Mouse (Mus musculus) Patski (cell line): ENCODE data around the gene Mgst3. TPM values are rescaled to one million over a fixed set of nuclear protein-coding genes. Genes with fewer than 3 reads are reported as not detected.

ENCODE experiments used
- ATAC-seq: fragments of 100-300 bp; one replicate; pipeline ENCODE4 v1.8.0; 2021
- CTCF ChIA-PET: fragments of 350-600 bp; sonication (Branson Sonifier 250); formaldehyde crosslinking; loops from one replicate; lab custom pipeline; 2022; ENCODE audit warnings: inconsistent platforms; lab: Charles Lee
- POLR2A ChIA-PET: fragments of 350-600 bp; sonication (Branson Sonifier 250); formaldehyde crosslinking; loops from one replicate; lab custom pipeline; 2022; ENCODE audit warnings: antibody characterized with exemption, inconsistent platforms; lab: Charles Lee
- DNase-seq: peaks from one replicate; pipeline ENCODE4 v3.0.0-alpha.2; 2011; ENCODE audit warnings: low read depth, low spot score
- H3K27me3 ChIP-seq: fragments of 371-371 bp; one replicate; pipeline ENCODE4 v1.5.1; 2021
- CTCF ChIP-seq: fragments of 100-300 bp; IDR thresholded peaks from one replicate; pipeline ENCODE4 v1.5.1; 2021
- in situ Hi-C: fragments of 300-500 bp; cut with MboI; formaldehyde crosslinking; loops from 3 replicates; pipeline ENCODE4 v1.11.1; 2018; ENCODE audit warnings: low pct_unique_long_range_greater_than_20kb, mixed read lengths
- polyA plus RNA-seq: library from polyadenylated mRNA; unstranded; gene quantifications from one replicate; pipeline ENCODE4 v1.2.3, GENCODE M21; 2021

Mgst3 gene
- polyA plus RNA-seq, 1 experiment from 2014 or later, result 54.7 TPM

- ATAC-seq, result no peak
- ChIA-PET CTCF (interaction anchor here (1.4 kb wide), 1 partner anchor 14 kb away, joined by 4 read pairs; no protein-coding TSS in a partner anchor), POLR2A (no interaction called here)
- no peaks in the 10 kb centered on the region for H3K27me3 ChIP-seq
- in situ Hi-C loops, result no loop called here
- no peak for TF ChIP-seq CTCF
- no peak for DNase-seq
These were observed 13.4 kb downstream of the Mgst3 start for GRCm38 (mm10) chr1:167380223-167380622.

GRCm38 (mm10) chr1:167379751-167380150 lies 13.9 kb downstream of the Mgst3 start:
- CTCF ChIA-PET, result interaction anchor here (1.3 to 1.4 kb wide), 2 partner anchors 15 to 42 kb away, joined by 3 to 4 read pairs; no protein-coding TSS in a partner anchor
- in situ Hi-C loops, result no loop called here
- TF ChIP-seq CTCF, result no peak
- no peak for ATAC-seq
- H3K27me3 ChIP-seq, result no peaks in the 10 kb centered on the region
- POLR2A ChIA-PET, result no interaction called here
- DNase-seq, result no peak

GRCm38 (mm10) chr1:167378019-167378418 lies 15.6 kb downstream of the Mgst3 start:
- in situ Hi-C loops, result no loop called here
- DNase-seq, result no peak
- TF ChIP-seq CTCF, result no peak
- ChIA-PET POLR2A (no interaction called here), CTCF (interaction anchor here (0.9 kb wide), 1 partner anchor 17 kb away, joined by 4 read pairs; no protein-coding TSS in a partner anchor)
- no peaks in the 10 kb centered on the region for H3K27me3 ChIP-seq
- ATAC-seq, result no peak

GRCm38 (mm10) chr1:167374942-167375341 lies 18.7 kb downstream of the Mgst3 start:
- no peaks in the 10 kb centered on the region for H3K27me3 ChIP-seq
- DNase-seq, result no peak
- CTCF ChIA-PET, result interaction anchor here (1.9 kb wide), 1 partner anchor 19 kb away, joined by 8 read pairs; the partner anchor contains the start of gene Mgst3
- no peak for ATAC-seq
- in situ Hi-C loops, result no loop called here
- POLR2A ChIA-PET, result no interaction called here
- TF ChIP-seq CTCF, result no peak

GRCm38 (mm10) chr1:167374003-167374784 lies 19.4 kb downstream of the Mgst3 start:
- no peak for ATAC-seq
- TF ChIP-seq CTCF, result no peak
- no peaks in the 10 kb centered on the region for H3K27me3 ChIP-seq
- ChIA-PET CTCF (interaction anchor here (1.0 to 1.9 kb wide), 3 partner anchors 8 to 20 kb away, joined by 3 to 8 read pairs (median 5); partner anchors contain the start of gene Mgst3), POLR2A (no interaction called here)
- DNase-seq, result no peak
- in situ Hi-C loops, result no loop called here

GRCm38 (mm10) chr1:167372739-167373138 lies 20.9 kb downstream of the Mgst3 start:
- no peak for DNase-seq
- POLR2A ChIA-PET, result no interaction called here
- H3K27me3 ChIP-seq, result no peaks in the 10 kb centered on the region
- TF ChIP-seq CTCF, result no peak
- CTCF ChIA-PET, result interaction anchor here (1.3 to 1.9 kb wide), 3 partner anchors 15 to 21 kb away, joined by 3 to 8 read pairs (median 5); partner anchors contain the start of gene Mgst3
- in situ Hi-C loops, result no loop called here
- no peak for ATAC-seq

GRCm38 (mm10) chr1:167369905-167370304 lies 23.7 kb downstream of the Mgst3 start:
- ATAC-seq (peak; percentile 96), DNase-seq (peak; percentile 46)
- in situ Hi-C loops, result no loop called here
- no peaks in the 10 kb centered on the region for H3K27me3 ChIP-seq
- ChIA-PET CTCF (interaction anchor here (0.8 to 4.0 kb wide), 10 partner anchors 9 to 275 kb away, joined by 3 to 40 read pairs (median 5); partner anchors contain the start of gene Mgst3), POLR2A (interaction anchor here (1.6 kb wide), 1 partner anchor 19 kb away, joined by 5 read pairs; no protein-coding TSS in a partner anchor)
- peak; percentile 99 for TF ChIP-seq CTCF

- H3K27me3 ChIP-seq, result no peaks in the 10 kb centered on the region
- DNase-seq, result no peak
- TF ChIP-seq CTCF, result no peak
- ChIA-PET POLR2A (no interaction called here), CTCF (interaction anchor here (0.7 to 4.0 kb wide), 4 partner anchors 8 to 26 kb away, joined by 3 to 40 read pairs (median 3); partner anchors contain the start of gene Mgst3)
- no peak for ATAC-seq
- in situ Hi-C loops, result no loop called here
These were observed 25.1 kb downstream of the Mgst3 start for GRCm38 (mm10) chr1:167368513-167368912.

- CTCF ChIA-PET, result interaction anchor here (0.7 to 4.0 kb wide), 6 partner anchors 14 to 121 kb away, joined by 3 to 40 read pairs (median 3); partner anchors contain the start of gene Mgst3
- ATAC-seq (no peak), DNase-seq (no peak)
- no peak for TF ChIP-seq CTCF
- no peaks in the 10 kb centered on the region for H3K27me3 ChIP-seq
- in situ Hi-C loops, result no loop called here
- POLR2A ChIA-PET, result no interaction called here
These were observed 25.6 kb downstream of the Mgst3 start for GRCm38 (mm10) chr1:167368018-167368417.

- POLR2A ChIA-PET, result no interaction called here
- ATAC-seq, result no peak
- TF ChIP-seq CTCF, result no peak
- CTCF ChIA-PET, result interaction anchor here (1.4 to 1.6 kb wide), 3 partner anchors 18 to 120 kb away, joined by 3 to 9 read pairs (median 4); partner anchors contain the start of gene Mgst3
- in situ Hi-C loops, result no loop called here
- no peak for DNase-seq
- no peaks in the 10 kb centered on the region for H3K27me3 ChIP-seq
These were observed 27.0 kb downstream of the Mgst3 start for GRCm38 (mm10) chr1:167366621-167367020.

GRCm38 (mm10) chr1:167365808-167366207 lies 27.8 kb downstream of the Mgst3 start:
- in situ Hi-C loops, result no loop called here
- CTCF ChIA-PET, result interaction anchor here (1.6 kb wide), 1 partner anchor 28 kb away, joined by 9 read pairs; the partner anchor contains the start of gene Mgst3
- TF ChIP-seq CTCF, result no peak
- ATAC-seq (no peak), DNase-seq (no peak)
- POLR2A ChIA-PET, result no interaction called here
- no peaks in the 10 kb centered on the region for H3K27me3 ChIP-seq
